Mouse (Mus musculus) induced T-regulatory cell, adult 2 months (primary cell): Measurements from ENCODE around the gene Prrt4.
"Not testable (repeated sequence)": the region's sequence is repeated elsewhere in the genome, so short reads cannot be mapped to it uniquely, and the experiment has no call there.

Experiments used
- DNase-seq: peaks from one replicate; pipeline ENCODE4 v3.0.0-alpha.2; 2012; ENCODE audit warnings: low read depth

Gene Prrt4

DNA sequence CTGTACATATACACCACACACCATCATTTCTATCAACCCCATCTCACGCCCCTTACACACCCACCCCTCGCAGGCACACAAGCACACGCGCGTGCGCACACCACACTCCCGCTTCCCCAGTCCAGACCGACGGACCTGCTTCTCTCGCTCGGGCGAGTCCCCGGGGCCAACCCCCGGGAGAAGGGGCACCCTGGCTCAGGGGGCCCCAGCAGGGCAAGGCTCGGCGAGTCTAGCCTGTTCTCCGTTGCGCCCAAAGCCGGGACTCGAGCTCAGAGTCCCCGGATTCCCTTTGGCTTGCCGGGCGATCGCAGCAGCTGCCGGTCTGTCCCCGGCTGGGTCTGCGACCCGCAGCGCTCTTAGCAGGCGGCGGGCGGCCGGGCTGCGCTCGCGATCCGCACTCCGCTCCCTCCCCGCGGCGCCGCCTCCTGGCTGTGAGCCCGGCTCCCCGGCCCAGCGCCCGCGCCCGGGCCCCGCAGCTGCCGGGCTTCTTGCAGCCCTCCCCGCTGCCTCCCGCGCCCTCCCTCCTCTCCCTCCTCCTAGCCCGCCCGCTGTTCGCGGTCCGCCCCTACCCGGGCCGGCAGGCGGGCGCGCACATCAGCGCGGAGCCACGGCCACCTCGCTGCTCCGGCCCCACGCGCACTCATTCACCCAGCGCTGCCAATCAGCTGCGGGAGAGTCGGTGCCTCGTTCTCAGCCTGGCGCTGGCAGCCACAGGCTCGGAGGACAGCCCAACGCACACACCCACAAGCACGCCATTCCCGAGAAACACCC lies at the start of gene Prrt4:
Gene Prrt4 (minus strand): TSS at position 697 of the 771 bp plus-strand sequence.
- no peak for DNase-seq

DNA sequence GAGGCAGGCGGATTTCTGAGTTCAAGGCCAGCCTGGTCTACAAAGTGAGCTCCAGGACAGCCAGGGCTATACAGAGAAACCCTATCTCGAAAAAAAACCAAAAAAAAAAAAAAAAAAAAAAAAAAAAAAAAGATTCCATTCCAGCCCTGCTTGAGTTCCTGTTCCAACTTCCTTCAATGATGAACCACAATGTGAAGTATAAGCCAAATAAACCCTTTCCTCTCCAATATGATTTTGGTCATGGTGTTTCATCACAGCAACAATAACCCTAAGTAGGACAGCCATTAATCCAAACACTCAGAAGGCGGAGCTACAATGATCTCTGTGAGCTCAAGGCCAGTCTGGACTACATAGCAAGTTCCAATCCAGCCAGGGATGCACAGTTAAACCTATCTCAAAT lies 38.3 kb upstream of the Prrt4 start:
- not testable (repeated sequence) for DNase-seq

DNA sequence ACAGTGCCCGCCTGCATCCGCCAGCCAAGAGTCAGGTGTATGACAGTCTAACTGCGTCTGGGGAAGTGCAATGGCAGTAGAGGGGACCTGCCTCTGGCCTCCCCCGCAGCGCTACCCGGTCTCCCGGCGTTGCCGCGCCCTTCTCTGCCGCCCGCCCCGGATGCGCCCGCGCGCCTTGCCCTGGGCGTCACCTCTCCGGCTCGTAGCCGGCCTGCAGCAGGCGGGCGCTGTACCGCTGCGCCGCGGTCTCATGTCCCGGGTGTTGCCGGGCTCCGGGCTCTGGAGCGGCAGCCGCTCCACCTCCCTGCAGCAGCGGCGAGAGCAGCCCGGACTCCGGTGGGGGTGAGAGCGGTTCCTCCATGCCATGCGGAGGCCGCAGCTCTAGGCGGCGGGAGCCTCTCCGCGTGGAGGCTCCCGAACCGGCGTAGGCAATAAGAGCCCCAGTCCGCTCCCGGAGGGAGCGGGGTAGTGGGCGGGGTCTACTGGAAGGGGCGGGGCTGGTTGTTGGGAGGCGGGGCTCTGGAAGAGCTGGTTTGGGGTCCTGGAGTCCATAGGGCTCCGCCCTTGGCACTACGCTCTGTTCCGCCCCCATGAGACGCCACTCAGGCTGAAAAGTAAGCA lies 36.6 kb upstream of the Prrt4 start, which contains the start of gene Impdh1:
Gene Impdh1 (minus strand): TSS at position 484 of the 621 bp plus-strand sequence.
- peak; percentile 88 for DNase-seq

DNA sequence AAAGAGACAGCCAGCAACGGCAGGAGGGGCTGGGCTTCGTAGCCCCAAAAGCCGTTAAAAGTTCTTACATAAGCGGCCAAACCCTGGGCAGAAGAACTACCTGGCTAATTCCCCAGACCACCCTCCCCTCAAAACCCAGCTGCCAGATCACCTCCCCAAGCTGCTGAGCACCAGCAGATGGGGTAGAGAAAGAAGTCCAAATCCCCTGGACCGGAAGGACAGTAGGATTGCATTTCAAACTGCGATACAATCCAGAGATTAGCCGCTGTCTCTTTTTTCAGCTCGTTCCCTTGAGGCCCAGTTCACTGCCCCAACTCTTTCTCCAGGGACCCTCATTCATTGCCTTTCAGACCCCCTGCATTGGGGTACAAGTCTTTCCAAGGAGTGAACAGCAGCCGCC lies 35.8 kb upstream of the Prrt4 start:
- no peak for DNase-seq

DNA sequence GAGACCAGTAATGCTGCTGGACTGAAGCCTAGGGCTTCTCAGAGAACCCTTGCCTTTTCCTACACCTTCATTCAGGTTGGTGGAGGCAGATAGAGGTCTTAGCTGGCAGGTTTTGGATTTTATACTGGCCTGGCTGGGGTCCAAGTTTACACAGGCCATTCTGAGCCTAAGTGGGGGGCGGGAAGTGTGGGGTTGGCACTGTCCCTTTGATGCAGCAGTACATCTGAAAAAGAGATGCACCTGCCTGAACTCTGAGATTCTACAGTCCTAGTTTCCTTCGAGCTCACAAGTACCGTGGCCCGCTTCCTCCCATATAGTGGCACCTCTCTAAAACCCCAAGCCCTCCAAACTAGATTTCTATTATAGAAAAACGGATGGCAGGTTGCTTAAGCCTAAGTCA lies 35.4 kb upstream of the Prrt4 start:
- DNase-seq = peak; percentile 44

DNA sequence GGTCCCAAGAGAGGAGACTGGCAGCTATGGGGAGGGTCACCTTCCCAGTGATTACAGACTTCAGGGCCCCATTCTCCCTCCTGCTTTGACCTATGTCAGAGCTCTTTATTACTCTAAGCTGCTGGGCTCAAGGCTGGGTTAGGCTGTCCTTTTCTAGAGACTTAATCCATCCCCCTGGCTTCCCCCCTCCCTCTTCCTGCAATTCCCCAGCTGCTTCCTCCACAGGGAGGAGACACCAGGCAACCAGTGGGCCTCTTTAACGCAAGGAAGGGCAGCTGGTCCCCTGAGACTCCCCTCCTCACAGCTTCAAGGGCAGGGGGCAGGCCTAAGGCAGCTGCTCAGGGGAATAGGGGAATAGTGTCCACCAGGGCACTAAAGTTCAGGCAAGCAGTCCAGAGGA lies 34.9 kb upstream of the Prrt4 start:
- DNase-seq = no peak

DNA sequence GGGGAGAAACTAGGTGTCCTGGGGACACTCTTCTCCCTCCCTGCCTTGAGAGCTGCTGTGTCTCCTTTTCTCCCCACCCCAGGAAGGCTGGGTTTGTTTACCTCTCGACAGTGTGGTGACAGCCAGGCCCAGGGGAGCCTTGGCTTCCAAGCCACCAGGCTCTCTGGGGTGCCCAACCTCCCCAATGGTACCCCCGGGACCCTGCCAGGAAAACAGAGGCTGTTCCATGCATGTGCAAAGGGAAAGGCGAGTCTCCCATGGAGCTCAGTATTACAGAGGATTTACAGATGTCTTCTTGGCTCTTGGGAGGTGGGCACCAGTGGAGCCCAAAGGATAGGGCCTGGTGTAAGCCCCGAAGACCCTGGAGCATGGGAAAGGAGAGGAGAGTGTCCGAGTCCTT lies 34.1 kb upstream of the Prrt4 start:
- no peak for DNase-seq

DNA sequence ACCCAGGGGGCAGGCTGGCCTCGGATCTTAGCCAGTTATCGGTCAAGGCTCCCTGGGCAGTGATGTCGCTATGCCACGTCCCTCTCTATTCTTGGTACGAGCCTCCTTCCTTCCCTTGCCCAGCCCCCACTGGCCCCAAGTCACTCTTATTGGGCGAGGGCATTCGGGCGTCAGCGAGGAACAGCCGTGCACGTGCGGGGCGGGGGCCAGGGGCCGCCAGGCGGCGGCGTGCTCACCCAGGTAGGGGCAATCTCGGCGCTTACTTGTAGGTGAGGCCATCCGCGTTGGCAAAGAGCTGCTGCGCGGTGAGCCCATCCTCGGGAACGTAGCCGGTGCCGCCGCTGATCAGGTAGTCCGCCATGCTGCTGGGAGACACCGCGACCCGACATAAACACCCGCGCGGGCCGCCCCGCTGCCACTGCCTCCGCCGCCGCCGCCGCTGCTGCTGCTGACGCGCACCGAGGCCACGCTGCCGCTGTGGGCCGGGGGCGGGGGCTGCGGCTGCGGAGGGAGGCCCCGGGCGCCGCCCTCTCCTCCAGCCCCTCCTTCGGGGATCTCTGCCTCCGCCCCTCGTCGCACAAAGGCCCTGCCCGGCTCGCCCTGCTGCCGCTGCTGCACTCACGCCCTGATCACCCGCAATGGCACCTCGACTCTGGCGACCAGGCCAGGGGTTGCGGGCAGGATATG lies 32.6 kb upstream of the Prrt4 start:
- peak; percentile 93 for DNase-seq

DNA sequence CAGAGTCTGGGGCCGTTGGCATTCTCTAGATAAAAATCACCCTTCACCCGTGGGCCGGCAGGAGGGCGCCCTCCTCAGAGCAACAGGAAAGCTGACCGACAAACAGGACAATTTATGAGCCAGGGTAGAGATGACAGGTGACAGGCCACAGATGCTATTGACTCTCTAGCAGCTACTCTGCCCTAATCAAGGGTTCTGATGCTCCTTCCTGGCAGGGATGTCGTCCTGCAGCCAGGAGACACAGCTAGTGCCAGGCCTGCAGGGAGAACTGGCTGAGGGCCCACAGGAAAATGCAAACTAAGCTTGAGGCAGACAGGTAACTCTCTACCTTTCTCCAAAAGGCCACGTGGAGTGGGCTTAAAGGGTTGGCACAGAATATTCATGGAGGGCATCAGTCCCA lies 31.8 kb upstream of the Prrt4 start:
- peak; percentile 50 for DNase-seq

DNA sequence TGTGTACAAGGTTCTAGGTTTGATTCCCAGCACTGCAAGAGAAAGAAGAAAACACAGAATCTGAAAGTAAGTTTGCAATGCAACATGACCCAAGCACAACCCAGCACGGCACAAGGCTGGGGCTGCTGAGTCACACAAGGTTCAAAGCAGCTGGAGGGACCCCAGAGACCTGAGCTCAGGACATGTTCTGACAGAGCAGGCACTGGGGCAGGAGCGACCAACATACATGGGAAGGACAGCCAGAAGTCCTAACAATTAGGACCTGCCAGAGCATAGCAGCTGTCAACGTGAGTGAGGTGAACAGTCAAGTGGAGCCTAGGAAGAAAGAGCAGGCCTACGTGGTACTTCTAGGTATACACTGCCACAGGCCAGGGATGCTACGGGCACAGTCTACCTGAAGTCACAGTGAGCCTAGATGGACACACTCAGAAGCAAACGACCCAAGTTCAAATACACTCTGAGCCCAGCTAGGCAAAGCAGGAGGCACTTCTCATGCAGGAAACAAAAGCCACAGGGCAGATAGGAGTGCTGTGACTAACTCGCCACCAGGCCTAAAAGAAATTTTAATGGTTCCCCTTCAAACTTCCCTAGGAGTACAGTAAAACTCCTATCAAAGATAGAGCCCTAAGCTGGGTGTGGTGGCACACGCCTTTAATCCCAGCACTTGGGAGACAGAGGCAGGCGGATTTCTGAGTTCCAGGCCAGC lies 31.0 kb upstream of the Prrt4 start:
- DNase-seq = peak; percentile 32

DNA sequence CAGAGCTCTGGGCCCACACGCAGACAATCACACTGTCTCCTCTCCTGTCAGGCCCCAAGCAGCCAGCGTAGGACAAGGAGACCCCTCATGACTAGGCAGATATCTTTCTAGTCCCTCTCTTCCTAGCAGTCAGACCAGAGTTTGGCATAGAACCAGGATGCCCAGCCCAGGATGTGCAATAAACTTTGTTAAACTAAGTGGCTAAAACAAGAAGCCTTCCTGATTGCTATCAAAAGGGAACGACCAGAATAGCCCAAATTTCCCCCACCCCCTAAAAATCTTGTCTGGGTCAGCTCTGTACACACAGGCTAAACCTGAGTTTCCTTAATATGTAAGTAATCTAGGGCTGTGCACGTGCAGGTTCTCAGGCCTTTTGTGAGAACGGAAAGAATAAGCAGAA lies 28.8 kb upstream of the Prrt4 start:
- DNase-seq = no peak

DNA sequence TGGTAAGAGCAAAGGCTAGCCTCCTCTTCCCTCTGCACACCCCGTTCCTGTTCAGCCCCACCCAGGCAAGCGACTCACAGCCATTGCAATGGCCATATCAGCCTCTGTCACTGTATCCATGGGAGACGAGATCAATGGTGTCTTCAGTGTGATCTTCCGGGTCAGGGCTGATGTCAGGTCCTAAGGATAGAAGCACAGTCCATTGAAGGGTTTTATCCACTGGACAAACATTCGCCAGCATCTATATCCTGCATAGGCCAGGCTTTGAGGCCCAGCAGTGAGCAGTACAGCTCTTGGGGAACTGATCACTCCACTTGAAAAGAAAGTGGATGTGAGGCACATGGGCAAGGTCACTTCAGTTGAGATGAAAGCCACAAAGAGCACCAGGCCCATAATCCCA lies 27.6 kb upstream of the Prrt4 start:
- no peak for DNase-seq

DNA sequence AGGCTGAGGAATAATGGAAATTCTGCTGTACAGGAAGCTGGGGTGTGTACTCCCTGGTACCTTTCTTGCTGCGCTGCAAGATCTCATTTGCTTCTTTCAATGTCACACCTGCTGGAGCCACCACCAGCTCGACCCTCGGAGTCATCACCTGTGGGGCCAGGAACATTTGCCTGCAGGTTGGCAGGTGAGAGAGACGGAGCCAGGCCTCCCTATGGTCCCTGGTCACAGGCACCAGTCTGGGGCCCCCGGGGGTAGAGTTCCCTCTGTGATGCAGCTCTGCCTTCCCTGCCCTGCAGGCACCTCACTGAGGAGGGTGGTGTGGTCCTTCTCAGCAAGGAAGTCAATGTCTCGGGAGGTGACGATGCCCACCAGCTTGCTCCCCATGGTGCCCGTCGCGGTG lies 26.6 kb upstream of the Prrt4 start:
- no peak for DNase-seq

DNA sequence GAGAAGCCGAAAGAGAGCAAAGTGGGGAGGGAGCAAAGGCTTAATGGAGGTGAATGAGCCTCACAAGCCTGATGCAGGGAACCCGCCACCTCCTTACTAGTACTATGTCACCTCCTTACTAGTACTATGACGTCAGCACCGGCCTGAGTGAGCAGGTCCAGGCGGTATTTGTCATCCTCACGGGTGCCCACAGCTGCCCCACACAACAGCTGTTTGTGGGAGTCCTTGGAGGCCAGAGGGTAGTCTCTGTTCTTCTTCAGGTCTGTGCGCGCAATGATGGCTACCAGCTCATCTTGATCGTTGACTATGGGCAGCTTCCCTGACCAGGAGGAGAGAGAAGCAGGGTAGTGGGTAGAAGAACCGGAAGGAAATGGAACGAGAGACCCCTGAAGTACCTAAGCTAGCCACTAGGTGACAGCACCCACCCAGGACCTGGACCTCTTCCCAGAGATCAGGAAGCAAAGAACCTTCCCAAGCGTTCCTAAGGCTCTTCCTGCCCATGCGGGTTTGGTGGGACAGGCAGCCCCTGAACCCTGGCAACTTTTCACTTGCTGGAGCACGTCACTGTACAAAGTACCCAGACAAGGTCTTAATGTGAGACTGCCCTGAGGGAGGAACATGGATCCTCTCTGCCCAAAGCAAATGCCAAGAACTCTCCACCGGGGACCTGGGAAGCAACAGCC lies 25.7 kb upstream of the Prrt4 start:
- DNase-seq = peak; percentile 64

DNA sequence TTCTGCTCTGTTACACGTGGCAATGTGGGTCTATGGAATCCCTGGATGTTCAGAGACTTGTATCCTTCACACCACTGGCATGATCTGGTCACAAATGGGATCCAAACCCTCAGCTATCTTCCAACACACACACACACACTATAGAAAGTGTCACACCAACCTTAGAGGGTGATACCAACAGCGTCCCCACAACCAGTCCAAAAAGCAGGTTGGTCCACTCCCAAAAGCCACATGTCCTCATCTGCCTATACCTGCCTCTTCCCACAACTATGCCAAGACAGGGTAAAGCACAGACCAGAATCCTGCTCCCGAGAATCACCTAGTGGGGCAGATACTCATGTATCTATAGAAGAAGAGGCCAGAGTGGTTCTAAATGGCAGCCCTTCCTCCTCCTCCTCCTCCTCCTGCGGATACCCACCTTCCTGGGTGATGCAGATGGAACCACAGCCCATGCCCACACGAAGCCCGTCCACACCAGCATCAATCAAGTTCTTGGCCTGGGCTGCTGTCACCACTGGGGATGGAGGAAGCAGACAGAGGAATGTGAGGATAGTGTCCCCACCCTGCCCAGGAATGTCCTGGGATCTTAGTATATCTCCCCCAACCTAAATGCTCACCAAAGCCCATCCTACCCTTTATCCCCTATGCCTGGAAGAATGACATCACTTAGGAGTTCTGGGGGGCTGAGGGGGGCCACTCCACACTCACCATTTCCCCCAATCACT lies 24.6 kb upstream of the Prrt4 start:
- DNase-seq = no peak

DNA sequence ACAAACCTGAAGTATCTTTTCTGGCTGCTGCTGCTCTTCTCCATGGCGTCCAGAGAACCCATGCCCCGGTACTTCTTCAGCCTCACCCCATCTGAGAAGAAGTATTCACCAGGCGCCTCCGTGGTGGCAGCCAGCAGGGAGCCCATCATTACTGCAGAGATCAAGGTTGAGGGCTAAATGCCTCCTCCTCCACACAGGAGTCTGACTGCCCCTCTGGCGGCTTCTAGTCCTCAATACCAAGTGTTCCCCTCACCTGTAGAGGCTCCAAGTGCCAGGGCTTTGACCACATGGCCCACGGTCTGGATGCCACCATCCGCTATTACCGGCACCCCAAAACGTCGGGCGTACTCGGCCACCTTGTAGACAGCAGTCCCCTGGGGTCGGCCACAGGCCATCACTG lies 23.7 kb upstream of the Prrt4 start:
- no peak for DNase-seq

DNA sequence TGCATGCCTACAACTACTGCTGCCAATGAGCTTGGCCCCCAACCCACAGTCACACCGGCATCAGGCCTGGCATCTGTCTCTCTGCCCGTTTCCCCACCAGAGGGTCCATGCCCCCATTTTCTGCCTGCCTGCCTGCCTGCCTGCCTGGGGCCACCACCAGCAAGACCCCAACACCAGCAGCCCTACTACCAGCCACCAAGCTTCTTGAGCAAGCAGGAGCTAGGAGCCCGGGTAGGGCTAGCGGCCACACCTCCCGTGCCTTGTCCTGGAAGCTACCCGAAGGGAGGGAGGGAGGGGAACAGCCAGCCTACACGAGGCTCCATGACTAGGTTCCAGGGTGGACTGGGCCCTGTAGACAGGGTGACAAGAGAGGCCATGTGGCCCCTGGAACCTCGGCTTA lies 22.6 kb upstream of the Prrt4 start:
- no peak for DNase-seq

DNA sequence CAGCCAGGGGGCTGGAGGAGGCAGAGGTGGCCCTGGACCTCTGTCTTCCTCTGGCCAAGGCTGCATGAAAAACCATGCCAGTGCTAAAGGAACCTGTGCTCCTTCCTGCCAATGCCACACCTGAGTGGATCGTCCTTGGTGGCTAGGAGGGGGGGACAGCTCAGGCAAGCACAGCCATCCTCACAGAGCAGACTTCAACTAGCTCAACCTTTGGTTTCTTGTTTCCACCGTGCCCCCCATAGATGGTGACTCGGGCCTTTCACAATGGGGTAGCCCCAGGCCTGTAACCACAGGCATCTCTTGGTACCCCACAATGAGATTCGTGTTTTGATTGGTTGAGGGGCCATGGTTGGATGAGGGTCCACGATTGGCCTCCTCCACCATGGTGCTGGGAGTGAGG lies 22.0 kb upstream of the Prrt4 start:
- DNase-seq = no peak

DNA sequence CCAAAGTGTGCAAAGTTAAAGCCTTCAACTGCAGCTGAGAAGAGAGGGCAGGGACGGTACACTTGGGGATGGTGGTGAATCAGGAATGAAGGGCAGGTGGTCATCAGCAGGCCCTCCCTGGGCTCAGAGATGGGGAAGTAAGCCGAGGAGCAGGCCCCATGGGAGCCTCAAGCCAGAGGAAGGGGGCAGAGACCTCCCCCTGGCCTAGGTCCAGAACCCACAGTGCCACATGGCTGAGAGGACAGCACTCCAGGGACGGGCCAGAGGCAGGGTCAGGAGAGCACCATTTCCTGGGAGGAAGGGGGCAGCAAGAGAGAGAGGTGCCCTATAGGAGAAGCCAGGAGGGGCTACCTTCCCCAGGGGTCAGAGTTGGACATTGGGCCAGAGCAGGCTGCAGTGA lies 21.1 kb upstream of the Prrt4 start:
- no peak for DNase-seq

DNA sequence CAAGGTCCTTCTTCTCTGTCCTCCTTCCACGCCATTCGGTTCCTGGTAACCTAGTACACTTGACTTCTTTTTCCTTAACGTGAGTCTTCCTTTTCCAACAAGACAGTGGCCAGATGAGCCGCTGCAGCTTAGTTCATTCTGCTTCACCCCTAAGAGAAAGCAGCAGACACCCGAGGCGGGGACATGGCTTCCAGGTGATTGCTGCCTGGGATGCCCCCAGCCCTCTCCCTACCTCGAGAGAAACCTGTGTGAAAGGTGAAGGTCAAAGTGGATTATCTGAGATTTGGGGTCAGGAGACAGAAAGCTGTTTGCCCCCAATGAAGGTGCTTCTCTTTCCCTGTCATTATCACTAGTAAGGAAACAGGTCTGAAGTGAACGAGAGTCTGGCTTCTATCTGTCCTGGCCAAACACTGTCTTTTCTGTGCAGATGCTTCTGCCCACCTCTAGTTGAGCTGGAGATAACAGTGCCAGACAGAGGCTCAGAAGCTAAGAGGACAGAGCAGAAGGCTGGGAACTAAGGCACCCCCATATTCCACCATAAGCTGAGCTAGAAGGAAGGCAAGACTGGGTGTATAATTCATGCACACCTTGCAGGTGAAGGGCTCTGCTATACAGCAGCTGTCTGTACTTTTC lies 20.0 kb upstream of the Prrt4 start:
- DNase-seq = no peak
